Comparison of ENCODE assay signal across 18 mouse cellular contexts in the genomic region with DNA sequence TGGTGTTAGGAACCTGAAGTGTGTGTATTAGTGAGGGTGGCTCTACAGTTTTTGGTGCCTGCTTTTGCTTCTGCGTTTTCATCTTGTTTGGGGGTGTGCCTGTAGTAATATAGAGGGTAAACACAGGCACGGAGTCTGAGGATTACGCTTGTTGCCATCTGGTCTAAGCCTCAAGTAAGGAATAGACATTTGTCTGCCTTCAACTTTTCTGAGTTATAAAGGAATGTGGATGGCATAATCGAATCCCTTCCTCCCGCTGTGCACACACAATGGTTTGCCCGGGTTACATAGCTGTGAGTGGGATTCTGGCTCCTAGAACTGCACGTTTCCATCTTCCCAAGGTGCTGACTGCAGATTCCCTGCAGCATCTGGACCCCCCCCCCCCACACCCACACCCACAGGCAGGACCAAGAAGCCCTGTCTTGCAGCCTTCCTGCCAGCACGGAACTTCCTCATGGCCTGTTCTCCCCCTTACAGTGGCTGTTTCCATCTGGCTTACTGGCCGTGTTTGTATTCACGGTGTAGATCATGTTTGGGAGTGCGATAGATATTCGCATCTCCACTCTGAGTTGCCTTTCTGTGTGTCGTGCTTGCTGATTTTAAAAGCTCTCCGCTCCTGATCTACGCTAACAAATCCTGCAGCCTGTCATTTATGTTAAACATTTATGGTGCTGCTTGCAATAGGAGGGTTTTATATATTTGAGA.
A peak's percentile ranks its signal among the peaks of the same experiment; 100 is the strongest.
DNase-seq lines count a peak whose midpoint lies in the region; ATAC-seq and TF ChIP-seq lines count a peak whose summit lies in the region.
"Had no signal": no experiment of that assay in that cellular context is flagged by ENCODE, and none has a peak within 500 bp of the region (broad histone marks: within the 10 kb centered on the region; RNA-seq: fewer than 3 reads in every experiment).

No protein-coding gene starts in this region.

- 33% methylated on average over 15 of the region's 15 CpGs for WGBS in forebrain, embryonic 16.5 days
- 38% methylated on average over 15 of the region's 15 CpGs for WGBS in midbrain, embryonic 15.5 days

- no peaks in the 10 kb centered on the region for H3K9me3 ChIP-seq in forebrain, embryonic 16.5 days (ENCODE audit: control insufficient read depth, low read length)
- no peaks in the 10 kb centered on the region for H3K9me3 ChIP-seq in midbrain, embryonic 15.5 days
- H3K9me3 ChIP-seq: embryonic facial prominence, embryonic 12.5 days; heart, embryonic 15.5 days; lung, embryonic 15.5 days had no signal

- H3K4me1 ChIP-seq in forebrain, embryonic 16.5 days (replicated peaks; ENCODE audit: control insufficient read depth, insufficient read depth, low read length), result peaks cover 18% of the 10 kb centered on the region
- peaks cover 21% of the 10 kb centered on the region for H3K4me1 ChIP-seq in midbrain, embryonic 15.5 days
- H3K4me1 ChIP-seq: embryonic facial prominence, embryonic 12.5 days; heart, embryonic 15.5 days; lung, embryonic 15.5 days had no signal

- DNase-seq in layer of hippocampus, adult 2 months (ENCODE audit: low spot score in 2 of 2), result peak; percentile 13 to 37
- no peak for DNase-seq in layer of hippocampus, postnatal 10 days (ENCODE audit: low spot score in 2 of 2)
- DNase-seq in brain, embryonic 14.5 days (ENCODE audit: low read depth), result peak; percentile 58
- DNase-seq in adrenal gland, postnatal 25 days, result no peak
- DNase-seq in heart, postnatal 36 days, result no peak
- no peak for DNase-seq in left cerebral cortex, postnatal 10 days (ENCODE audit: extremely low spot score in 1 of 2, low spot score in 2 of 2)
- DNase-seq: adrenal gland, adult 2 months; cerebellum, adult 11-12 months; kidney, adult 9 months; kidney, postnatal 4 days; left cerebral cortex, postnatal 4 days; thymus, adult 18-20 months had no signal

- TF ChIP-seq CTCF in layer of hippocampus, adult 2 months (conservative IDR thresholded peaks at IDR 0.05), result no peak
- no peak for TF ChIP-seq CTCF in brain, embryonic 14.5 days (IDR thresholded peaks at IDR 0.05; ENCODE audit: borderline replicate concordance, extremely low read depth, insufficient read depth, insufficient read length)

- H3K27ac ChIP-seq in layer of hippocampus, adult 2 months, result no peak overlapping the region
- peak overlapping the region; percentile 72 for H3K27ac ChIP-seq in forebrain, embryonic 16.5 days (ENCODE audit: low read length)
- H3K27ac ChIP-seq in midbrain, embryonic 15.5 days, result peak overlapping the region; percentile 34; the same call in 1 of the 2 replicates
- H3K27ac ChIP-seq: embryonic facial prominence, embryonic 12.5 days; heart, embryonic 15.5 days; lung, embryonic 15.5 days had no signal

- no peak for TF ChIP-seq POLR2A in brain, embryonic 14.5 days (IDR thresholded peaks at IDR 0.05; ENCODE audit: borderline replicate concordance, extremely low read depth, insufficient read depth, insufficient read length, poor library complexity, severe bottlenecking)

- H3K9ac ChIP-seq in forebrain, embryonic 16.5 days (replicated peaks; ENCODE audit: low read depth, low read length), result 0 out of 2 replicates have a peak overlapping the region, but pooled peaks have one; percentile 10
- H3K9ac ChIP-seq in midbrain, embryonic 15.5 days, result no peak overlapping the region
- H3K9ac ChIP-seq: embryonic facial prominence, embryonic 12.5 days; heart, embryonic 15.5 days; lung, embryonic 15.5 days had no signal

- H3K27me3 ChIP-seq in forebrain, embryonic 16.5 days (replicated peaks; ENCODE audit: control insufficient read depth, insufficient read depth, low read length), result no peaks in the 10 kb centered on the region
- H3K27me3 ChIP-seq in midbrain, embryonic 15.5 days (replicated peaks), result no peaks in the 10 kb centered on the region
- H3K27me3 ChIP-seq: embryonic facial prominence, embryonic 12.5 days; heart, embryonic 15.5 days; lung, embryonic 15.5 days had no signal

- intact Hi-C loops in heart, postnatal 36 days (cut with DNase I), result no loop called here
- intact Hi-C loops in left cerebral cortex, postnatal 10 days (cut with DNase I), result no loop called here

- peak; percentile 47 for ATAC-seq in forebrain, embryonic 16.5 days
- 0 out of 2 replicates have a peak, but pooled peaks have one; percentile 24 for ATAC-seq in midbrain, embryonic 15.5 days (replicated peaks)

- peak overlapping the region; percentile 37; the same call in 1 of the 2 replicates for H3K4me2 ChIP-seq in forebrain, embryonic 16.5 days (ENCODE audit: low read length)
- H3K4me2 ChIP-seq in midbrain, embryonic 15.5 days, result 0 out of 2 replicates have a peak overlapping the region, but pooled peaks have one; percentile 18
- H3K4me2 ChIP-seq: embryonic facial prominence, embryonic 12.5 days; heart, embryonic 15.5 days; liver, embryonic 11.5 days; lung, embryonic 15.5 days had no signal

- H3K36me3 ChIP-seq in forebrain, embryonic 16.5 days (ENCODE audit: control insufficient read depth, insufficient read depth), result no peaks in the 10 kb centered on the region
- H3K36me3 ChIP-seq in midbrain, embryonic 15.5 days (replicated peaks), result no peaks in the 10 kb centered on the region
- H3K36me3 ChIP-seq: embryonic facial prominence, embryonic 12.5 days; heart, embryonic 15.5 days; lung, embryonic 15.5 days had no signal

- H3K4me3 ChIP-seq in layer of hippocampus, adult 2 months, result no peak overlapping the region
- H3K4me3 ChIP-seq in forebrain, embryonic 16.5 days (replicated peaks; ENCODE audit: low read length), result no peak overlapping the region
- H3K4me3 ChIP-seq in midbrain, embryonic 15.5 days, result no peak overlapping the region
- H3K4me3 ChIP-seq: embryonic facial prominence, embryonic 12.5 days; heart, embryonic 15.5 days; lung, embryonic 15.5 days had no signal

Comparison
In these comparisons a context has a peak if more than half of its experiments do, and no peak if none do; other contexts are left out.
1. DNase-seq: peak in layer of hippocampus, adult 2 months (2 of 2) and brain, embryonic 14.5 days (single experiment); none in layer of hippocampus, postnatal 10 days (0 of 2), adrenal gland, postnatal 25 days (single experiment), heart, postnatal 36 days (0 of 2) and left cerebral cortex, postnatal 10 days (0 of 2).